Mouse (Mus musculus): ENCODE results near the gene Rap2c. TPM values are rescaled to one million over a fixed set of nuclear protein-coding genes. Genes with fewer than 3 reads are reported as not detected.

Gene Rap2c
- polyA plus RNA-seq, 1 experiment from 2014 or later = 19.4 TPM

DNA sequence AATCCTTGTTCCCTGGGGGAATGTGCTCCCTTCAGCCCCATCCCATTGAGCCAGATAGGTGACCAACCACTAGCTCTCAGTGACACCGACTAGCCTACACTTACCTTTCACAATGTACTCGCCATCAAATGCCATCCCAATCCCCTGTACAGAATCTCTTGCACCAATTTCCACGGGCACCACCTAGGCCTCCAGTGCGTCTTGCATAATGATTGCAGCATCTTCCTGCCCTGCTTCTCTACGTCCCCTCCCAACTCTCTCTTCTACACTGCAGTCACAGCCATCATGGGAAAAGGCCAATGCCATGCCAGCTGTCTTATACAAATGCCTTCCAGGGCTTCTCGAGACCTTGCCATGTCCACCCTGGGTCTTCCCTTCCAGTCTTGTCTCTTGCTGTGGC is 27.9 kb downstream of the Rap2c start:
- H3K27me3 ChIP-seq (replicated peaks; ENCODE audit: control insufficient read depth, insufficient read depth, low read length) = no peaks in the 10 kb centered on the region
- WGBS = 85% methylated on average over 6 of the region's 6 CpGs
- no peaks in the 10 kb centered on the region for H3K36me3 ChIP-seq (ENCODE audit: control insufficient read depth, insufficient read depth, low read length)
- no peak overlapping the region for H3K4me2 ChIP-seq (ENCODE audit: low read length)
- no peak overlapping the region for H3K27ac ChIP-seq (ENCODE audit: low read depth, low read length)
- no peaks in the 10 kb centered on the region for H3K9me3 ChIP-seq (replicated peaks; ENCODE audit: control insufficient read depth, low read length)
- DNase-seq (ENCODE audit: low spot score) (no peak), ATAC-seq (no peak)
- no peak overlapping the region for H3K4me3 ChIP-seq (ENCODE audit: low read depth, low read length)
- no peaks in the 10 kb centered on the region for H3K4me1 ChIP-seq (ENCODE audit: control insufficient read depth, insufficient read depth, low read length)
- H3K9ac ChIP-seq (ENCODE audit: low read length) = no peak overlapping the region

DNA sequence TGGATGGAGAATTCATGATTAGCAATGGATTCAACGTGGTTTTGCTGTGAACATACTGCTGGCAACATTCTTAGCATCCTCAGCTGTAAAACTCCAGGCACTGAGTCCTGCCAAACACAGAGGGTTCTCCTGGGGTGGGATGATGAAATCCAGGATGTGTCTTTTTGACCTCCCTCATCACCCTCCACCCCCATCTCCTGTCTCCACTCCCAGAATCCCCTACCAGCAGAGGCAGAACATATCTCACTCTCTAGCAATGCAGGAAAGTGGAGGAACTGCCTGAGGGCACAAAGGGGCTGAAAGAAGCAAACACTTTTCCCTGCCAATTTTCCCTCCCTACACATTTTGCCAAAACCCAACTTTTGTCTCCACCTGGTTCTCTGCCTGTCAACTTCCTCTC is 29.2 kb downstream of the Rap2c start:
- no peaks in the 10 kb centered on the region for H3K27me3 ChIP-seq (replicated peaks; ENCODE audit: control insufficient read depth, insufficient read depth, low read length)
- no peaks in the 10 kb centered on the region for H3K4me1 ChIP-seq (ENCODE audit: control insufficient read depth, insufficient read depth, low read length)
- no peak for DNase-seq (ENCODE audit: low spot score)
- no peak overlapping the region for H3K4me3 ChIP-seq (ENCODE audit: low read depth, low read length)
- H3K9me3 ChIP-seq (replicated peaks; ENCODE audit: control insufficient read depth, low read length) = no peaks in the 10 kb centered on the region
- H3K27ac ChIP-seq (ENCODE audit: low read depth, low read length) = no peak overlapping the region
- ATAC-seq = no peak
- H3K9ac ChIP-seq (ENCODE audit: low read length) = no peak overlapping the region
- H3K36me3 ChIP-seq (ENCODE audit: control insufficient read depth, insufficient read depth, low read length) = no peaks in the 10 kb centered on the region
- WGBS = 52% methylated on average over 1 of the region's 1 CpGs
- H3K4me2 ChIP-seq (ENCODE audit: low read length) = no peak overlapping the region

DNA sequence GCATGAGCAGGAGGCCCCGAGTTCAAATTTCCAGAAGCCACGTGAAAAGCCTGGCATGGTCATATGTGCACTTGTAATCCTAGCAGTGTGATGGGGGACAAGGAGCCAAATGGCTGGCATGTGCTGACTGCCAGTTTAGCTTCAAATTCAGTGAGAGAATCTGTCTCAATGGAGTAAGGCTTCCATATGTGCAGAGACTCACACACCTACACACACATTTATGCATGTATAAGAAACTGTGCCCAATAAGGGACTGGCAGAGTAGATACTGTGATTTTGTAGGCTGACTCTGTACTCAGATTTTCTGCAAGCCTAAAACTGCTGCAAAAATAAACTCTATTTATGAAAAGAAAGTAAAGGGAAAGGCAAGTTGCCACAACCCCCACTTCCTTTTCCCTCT is 39.4 kb downstream of the Rap2c start:
- DNase-seq (ENCODE audit: low spot score) (no peak), ATAC-seq (no peak)
- H3K9me3 ChIP-seq (replicated peaks; ENCODE audit: control insufficient read depth, low read length) = no peaks in the 10 kb centered on the region
- no peaks in the 10 kb centered on the region for H3K36me3 ChIP-seq (ENCODE audit: control insufficient read depth, insufficient read depth, low read length)
- WGBS = 78% methylated on average over 2 of the region's 2 CpGs
- H3K9ac ChIP-seq (ENCODE audit: low read length) = no peak overlapping the region
- H3K27ac ChIP-seq (ENCODE audit: low read depth, low read length) = no peak overlapping the region
- no peaks in the 10 kb centered on the region for H3K27me3 ChIP-seq (replicated peaks; ENCODE audit: control insufficient read depth, insufficient read depth, low read length)
- no peak overlapping the region for H3K4me3 ChIP-seq (ENCODE audit: low read depth, low read length)
- H3K4me1 ChIP-seq (ENCODE audit: control insufficient read depth, insufficient read depth, low read length) = no peaks in the 10 kb centered on the region
- H3K4me2 ChIP-seq (ENCODE audit: low read length) = no peak overlapping the region

DNA sequence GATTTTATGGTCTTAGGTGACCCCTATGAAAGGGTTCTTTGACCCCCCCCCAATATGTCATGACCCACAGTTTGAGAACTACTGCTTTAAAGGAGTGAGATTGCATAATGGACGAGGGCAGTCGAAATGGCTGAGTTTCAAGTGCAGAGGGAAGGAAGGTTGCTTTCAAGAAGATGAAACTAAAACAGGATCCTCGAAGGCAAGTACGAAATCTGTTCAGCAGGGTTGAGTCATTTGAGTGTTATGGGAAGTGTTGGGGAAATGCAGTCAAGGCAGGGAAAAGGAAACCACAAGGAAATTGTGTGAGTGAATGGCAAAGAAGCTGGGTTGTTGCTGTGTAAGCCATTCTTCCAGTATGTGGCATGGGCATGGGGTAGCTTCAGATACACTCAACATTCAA is 45.7 kb downstream of the Rap2c start:
- ATAC-seq (no peak), DNase-seq (ENCODE audit: low spot score) (no peak)
- Histone ChIP-seq H3K4me3 (ENCODE audit: low read depth, low read length) (no peak overlapping the region), H3K27ac (ENCODE audit: low read depth, low read length) (no peak overlapping the region), H3K4me2 (ENCODE audit: low read length) (no peak overlapping the region), H3K9ac (ENCODE audit: low read length) (no peak overlapping the region), H3K4me1 (ENCODE audit: control insufficient read depth, insufficient read depth, low read length) (no peaks in the 10 kb centered on the region), H3K36me3 (ENCODE audit: control insufficient read depth, insufficient read depth, low read length) (no peaks in the 10 kb centered on the region), H3K27me3 (replicated peaks; ENCODE audit: control insufficient read depth, insufficient read depth, low read length) (no peaks in the 10 kb centered on the region), H3K9me3 (replicated peaks; ENCODE audit: control insufficient read depth, low read length) (no peaks in the 10 kb centered on the region)
- 82% methylated on average over 4 of the region's 4 CpGs for WGBS

DNA sequence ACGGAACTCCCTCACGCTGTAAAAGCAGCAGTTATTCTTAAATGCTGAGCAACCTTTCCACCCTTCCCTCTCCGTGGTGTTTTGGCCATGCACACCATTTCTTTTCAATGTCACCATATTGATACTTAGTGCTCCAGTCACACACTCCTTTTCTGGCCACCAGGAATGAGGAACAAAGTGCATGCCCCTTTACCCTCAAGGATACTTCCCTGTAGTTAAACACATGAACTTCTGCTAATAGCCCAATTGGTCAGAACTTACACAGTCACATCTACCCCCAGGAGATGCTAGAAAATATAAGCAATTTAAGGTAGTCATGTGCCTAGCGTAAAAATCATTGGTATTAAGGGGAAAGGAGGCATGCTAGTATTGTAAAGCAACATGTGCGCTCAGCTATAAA is 47.9 kb downstream of the Rap2c start:
- ATAC-seq = no peak
- H3K4me3 ChIP-seq (ENCODE audit: low read depth, low read length) = no peak overlapping the region
- 85% methylated on average over 5 of the region's 5 CpGs for WGBS

DNA sequence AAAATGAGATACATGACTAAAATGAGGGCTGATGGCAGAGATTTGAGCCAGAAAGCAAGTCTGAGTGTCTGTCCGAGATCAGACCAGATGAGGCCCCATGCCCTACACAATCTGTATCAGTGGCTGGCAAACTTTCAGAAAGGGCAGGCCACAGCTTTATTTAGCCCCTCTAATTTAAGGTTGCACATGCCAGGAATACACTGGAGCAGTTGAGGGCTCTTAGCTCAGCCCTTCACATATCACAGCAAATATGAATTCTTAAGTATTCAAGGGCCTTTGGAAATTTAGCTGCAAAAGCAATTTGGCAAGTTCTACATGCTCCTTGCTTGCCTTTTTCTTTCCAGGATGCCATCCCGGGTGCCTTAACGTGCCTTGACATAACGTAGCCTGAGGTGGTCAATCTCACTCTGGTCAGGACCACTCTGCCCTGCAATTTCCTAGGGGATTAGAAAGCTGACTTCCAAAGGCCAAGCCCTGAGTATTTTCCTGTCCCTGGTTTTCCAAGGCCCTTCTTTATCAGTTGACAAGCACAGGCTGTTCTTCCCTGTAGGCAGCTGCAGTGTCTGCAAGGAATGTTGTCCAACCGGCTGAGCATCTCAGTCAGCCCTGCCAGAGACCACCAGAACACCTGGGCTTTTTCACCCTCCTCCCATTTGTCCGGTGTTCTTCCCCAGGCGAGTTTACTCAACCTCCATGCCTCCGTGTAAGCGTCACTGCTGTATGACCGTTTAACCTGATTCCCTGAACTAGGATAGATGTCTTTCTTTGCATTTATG is 49.5 kb downstream of the Rap2c start:
- no peaks in the 10 kb centered on the region for H3K4me1 ChIP-seq (ENCODE audit: control insufficient read depth, insufficient read depth, low read length)
- no peak overlapping the region for H3K9ac ChIP-seq (ENCODE audit: low read length)
- no peak overlapping the region for H3K27ac ChIP-seq (ENCODE audit: low read depth, low read length)
- no peak overlapping the region for H3K4me2 ChIP-seq (ENCODE audit: low read length)
- H3K9me3 ChIP-seq (replicated peaks; ENCODE audit: control insufficient read depth, low read length) = no peaks in the 10 kb centered on the region
- no peak for ATAC-seq
- WGBS = 76% methylated on average over 10 of the region's 10 CpGs
- H3K36me3 ChIP-seq (ENCODE audit: control insufficient read depth, insufficient read depth, low read length) = no peaks in the 10 kb centered on the region
- DNase-seq (ENCODE audit: low spot score) = no peak
- no peaks in the 10 kb centered on the region for H3K27me3 ChIP-seq (replicated peaks; ENCODE audit: control insufficient read depth, insufficient read depth, low read length)
- no peak overlapping the region for H3K4me3 ChIP-seq (ENCODE audit: low read depth, low read length)

More for the DNA sequence above, 47.9 kb downstream of the Rap2c start:
- Histone ChIP-seq H3K27ac (ENCODE audit: low read depth, low read length) (no peak overlapping the region), H3K9ac (ENCODE audit: low read length) (no peak overlapping the region), H3K27me3 (replicated peaks; ENCODE audit: control insufficient read depth, insufficient read depth, low read length) (no peaks in the 10 kb centered on the region), H3K9me3 (replicated peaks; ENCODE audit: control insufficient read depth, low read length) (no peaks in the 10 kb centered on the region), H3K4me1 (ENCODE audit: control insufficient read depth, insufficient read depth, low read length) (no peaks in the 10 kb centered on the region), H3K4me2 (ENCODE audit: low read length) (no peak overlapping the region), H3K36me3 (ENCODE audit: control insufficient read depth, insufficient read depth, low read length) (no peaks in the 10 kb centered on the region)
- DNase-seq (ENCODE audit: low spot score) = no peak

DNA sequence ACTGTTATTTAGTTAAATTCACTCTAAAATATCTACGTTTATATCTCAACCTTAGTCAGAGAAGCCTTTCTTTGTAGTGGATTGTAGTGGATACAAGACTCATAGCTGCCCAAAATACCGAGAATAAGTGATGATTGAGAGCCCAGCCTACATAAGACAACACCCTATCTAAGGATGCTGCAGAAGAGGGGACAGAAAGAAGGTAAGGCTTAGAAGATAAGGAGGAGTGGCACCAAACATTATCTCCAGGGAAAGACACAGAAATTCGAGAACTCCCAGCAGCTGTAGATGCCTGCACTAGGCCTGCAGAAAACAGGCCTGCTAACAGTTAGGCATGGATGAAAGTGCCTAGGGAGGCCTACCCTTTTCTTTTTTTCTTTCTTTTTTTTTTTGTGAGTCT is 52.7 kb downstream of the Rap2c start:
- Histone ChIP-seq H3K4me3 (ENCODE audit: low read depth, low read length) (no peak overlapping the region), H3K4me1 (ENCODE audit: control insufficient read depth, insufficient read depth, low read length) (no peaks in the 10 kb centered on the region), H3K4me2 (ENCODE audit: low read length) (no peak overlapping the region), H3K36me3 (ENCODE audit: control insufficient read depth, insufficient read depth, low read length) (no peaks in the 10 kb centered on the region), H3K9me3 (replicated peaks; ENCODE audit: control insufficient read depth, low read length) (no peaks in the 10 kb centered on the region), H3K27ac (ENCODE audit: low read depth, low read length) (no peak overlapping the region), H3K27me3 (replicated peaks; ENCODE audit: control insufficient read depth, insufficient read depth, low read length) (no peaks in the 10 kb centered on the region), H3K9ac (ENCODE audit: low read length) (no peak overlapping the region)
- WGBS = 66% methylated on average over 3 of the region's 3 CpGs
- ATAC-seq (no peak), DNase-seq (ENCODE audit: low spot score) (no peak)

DNA sequence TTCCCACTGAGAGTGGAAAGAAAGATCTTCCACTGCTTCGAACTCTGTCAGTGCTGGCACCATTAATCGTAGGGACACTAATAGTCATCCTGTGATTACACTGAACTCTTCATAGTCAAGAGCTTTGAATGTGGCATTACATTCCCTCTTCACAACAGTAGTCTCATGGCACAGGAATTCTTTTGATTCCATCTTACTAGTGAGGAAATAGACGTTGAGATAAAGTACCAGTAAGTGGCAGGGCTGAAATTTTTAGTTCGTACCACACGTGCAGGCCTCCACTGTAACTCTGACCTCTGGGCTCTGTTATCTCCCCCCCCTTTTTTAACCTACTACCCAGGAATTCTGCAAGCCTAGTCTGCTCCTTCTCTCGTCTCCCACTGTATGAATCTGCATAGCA is 54.9 kb downstream of the Rap2c start:
- Histone ChIP-seq H3K27me3 (replicated peaks; ENCODE audit: control insufficient read depth, insufficient read depth, low read length) (no peaks in the 10 kb centered on the region), H3K4me1 (ENCODE audit: control insufficient read depth, insufficient read depth, low read length) (no peaks in the 10 kb centered on the region), H3K4me3 (ENCODE audit: low read depth, low read length) (no peak overlapping the region), H3K9me3 (replicated peaks; ENCODE audit: control insufficient read depth, low read length) (no peaks in the 10 kb centered on the region), H3K36me3 (ENCODE audit: control insufficient read depth, insufficient read depth, low read length) (no peaks in the 10 kb centered on the region), H3K4me2 (ENCODE audit: low read length) (no peak overlapping the region), H3K27ac (ENCODE audit: low read depth, low read length) (no peak overlapping the region), H3K9ac (ENCODE audit: low read length) (no peak overlapping the region)
- 78% methylated on average over 6 of the region's 6 CpGs for WGBS
- ATAC-seq (no peak), DNase-seq (ENCODE audit: low spot score) (no peak)

Measured in forebrain, embryonic 14.5 days (tissue).